Mouse (Mus musculus) brain, adult 2 months (tissue): ENCODE measurements at regions not wholly inside any gene's neighbourhood (a gene's known extent, or its start where the extent isn't known, plus 50 kb on each side); places are given as distances from the start of the nearest gene placed in this dataset.

Source experiments
- DNase-seq: peaks from one replicate; pipeline ENCODE4 v3.0.0; 2011; ENCODE audit warnings: low read depth, low spot score

- no peak for DNase-seq
Observed at GRCm38 (mm10) chr1:71472691-71473090, 58.0 kb upstream of the Abca12 start.

GRCm38 (mm10) chr1:71483149-71483548 lies 68.4 kb upstream of the Abca12 start:
- no peak for DNase-seq

- DNase-seq = no peak
Observed at GRCm38 (mm10) chr1:71494576-71494975, 62.4 kb upstream of the Atic start.

GRCm38 (mm10) chr1:71505898-71506297 lies 51.1 kb upstream of the Atic start:
- peak; percentile 48 for DNase-seq

- no peak for DNase-seq
Observed at GRCm38 (mm10) chr1:71506534-71506933, 50.4 kb upstream of the Atic start.
